Mouse (Mus musculus) limb, embryonic 11.5 days (tissue): ENCODE results near the gene Tmem62. TPM values are rescaled to one million over a fixed set of nuclear protein-coding genes. Genes with fewer than 3 reads are reported as not detected.
"Not testable (repeated sequence)": the region's sequence is repeated elsewhere in the genome, so short reads cannot be mapped to it uniquely, and the experiment has no call there.

Source experiments
- ATAC-seq: fragments of 200-750 bp; cut with Nextera tagmentation; 2 replicates; pipeline ENCODE4 v1.8.0; 2017; ENCODE audit warnings: low read depth; ENCODE audit not compliant: insufficient number of reproducible peaks, low FRiP score, low TSS enrichment
- DNase-seq: peaks from one replicate; pipeline ENCODE4 v3.0.0-alpha.2; 2015; ENCODE audit warnings: low spot score
- H3K27ac ChIP-seq: fragments of 300-500 bp; sonication (generic); replicated peaks from 2 replicates; pipeline ENCODE4 v1.5.1; 2014; ENCODE audit warnings: low read depth, mild to moderate bottlenecking, low read length
- H3K27me3 ChIP-seq: fragments of 300-500 bp; sonication (generic); 2 replicates; pipeline ENCODE4 v1.6.1; 2014; ENCODE audit warnings: mild to moderate bottlenecking, low read length, mixed read lengths; ENCODE audit not compliant: control insufficient read depth, insufficient read depth
- H3K36me3 ChIP-seq: fragments of 300-500 bp; sonication (generic); 2 replicates; pipeline ENCODE4 v1.6.1; 2014; ENCODE audit warnings: mild to moderate bottlenecking, low read length, moderate library complexity, mixed read lengths; ENCODE audit not compliant: control insufficient read depth, insufficient read depth
- H3K4me1 ChIP-seq: fragments of 300-500 bp; sonication (generic); 2 replicates; pipeline ENCODE4 v1.6.1; 2014; ENCODE audit warnings: low read length, mixed read lengths; ENCODE audit not compliant: control insufficient read depth, insufficient read depth
- H3K4me2 ChIP-seq: fragments of 300-500 bp; sonication (generic); 2 replicates; pipeline ENCODE4 v1.6.1; 2014; ENCODE audit warnings: low read depth, mild to moderate bottlenecking, moderate library complexity; ENCODE audit not compliant: severe bottlenecking
- H3K4me3 ChIP-seq: fragments of 300-500 bp; sonication (generic); 2 replicates; pipeline ENCODE4 v1.5.1; 2014; ENCODE audit warnings: low read depth, low read length
- H3K9ac ChIP-seq: fragments of 300-500 bp; sonication (generic); 2 replicates; pipeline ENCODE4 v1.6.1; 2014; ENCODE audit warnings: mild to moderate bottlenecking, low read length
- H3K9me3 ChIP-seq: fragments of 300-500 bp; sonication (generic); 2 replicates; pipeline ENCODE4 v1.6.1; 2016; ENCODE audit warnings: low read length; ENCODE audit not compliant: control insufficient read depth
- WGBS: fragments of 180-500 bp; shearing (Covaris S2); extraction: QIAGEN DNeasy Blood & Tissue Kit; methylation state at CpG from one replicate; pipeline ENCODE4 v1.1.7; 2014; 5-methylcytosine and 5-hydroxymethylcytosine counted together
- polyA plus RNA-seq: library from polyadenylated mRNA; unstranded; fragments of >200 nt; fragmentation: Nextera tagmentation; extraction: Ambion mirVana; gene quantifications from 2 replicates; pipeline ENCODE4 v1.2.1, GENCODE M21; 2014

Gene Tmem62
- polyA plus RNA-seq, 1 experiment from 2014 or later = 0.93 TPM

DNA sequence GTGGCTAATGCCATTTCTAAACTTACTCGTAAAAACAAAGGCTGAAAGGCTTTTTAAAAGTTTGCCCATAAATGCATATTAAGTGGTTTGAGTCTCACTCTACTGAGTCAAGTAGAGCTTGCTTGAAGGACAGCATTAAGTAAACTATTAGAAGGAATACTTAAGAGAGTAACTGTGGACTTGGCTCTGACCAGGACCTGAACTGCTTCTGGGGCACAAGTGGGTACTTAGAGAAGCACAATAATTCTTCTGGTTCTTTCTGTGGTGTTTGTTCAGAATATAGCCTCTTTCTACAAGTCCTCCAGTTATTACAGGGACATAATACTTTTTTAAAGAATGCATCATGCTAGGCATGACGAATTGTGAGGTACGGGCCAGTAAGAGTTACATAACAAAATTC is 11.3 kb upstream of the Tmem62 start:
- DNase-seq (no peak), ATAC-seq (no peak)
- Histone ChIP-seq H3K4me1 (no peaks in the 10 kb centered on the region), H3K9ac (no peak overlapping the region), H3K36me3 (no peaks in the 10 kb centered on the region), H3K27ac (no peak overlapping the region), H3K27me3 (no peaks in the 10 kb centered on the region), H3K9me3 (no peaks in the 10 kb centered on the region), H3K4me3 (no peak overlapping the region), H3K4me2 (no peak overlapping the region)
- WGBS = 92% methylated on average over 3 of the region's 3 CpGs

DNA sequence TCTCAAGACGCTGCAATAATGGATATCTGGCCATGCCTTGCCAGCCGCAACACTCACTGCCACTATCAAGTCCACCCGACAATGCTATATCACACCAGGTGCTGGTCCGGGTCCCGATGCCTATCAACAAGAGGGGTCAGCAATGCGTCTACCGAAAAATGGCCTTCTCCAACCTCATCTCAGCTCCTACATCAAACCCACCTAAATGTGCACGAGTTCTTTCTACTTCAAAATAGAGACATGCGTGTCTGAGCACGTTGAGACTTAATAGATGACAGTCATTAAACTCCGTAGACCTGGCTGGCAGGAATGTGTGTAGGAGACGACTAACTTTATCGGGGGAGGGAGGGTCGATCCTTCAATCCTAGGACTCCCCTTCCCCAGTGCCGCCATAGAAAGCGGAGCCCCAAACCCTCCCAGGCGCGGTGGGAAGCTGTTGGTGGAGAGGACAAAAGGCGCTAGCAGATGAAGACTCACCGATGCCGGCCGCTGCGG is 6.7 kb upstream of the Tmem62 start:
- Histone ChIP-seq H3K4me1 (no peaks in the 10 kb centered on the region), H3K27me3 (no peaks in the 10 kb centered on the region), H3K9ac (peak overlapping the region; percentile 90), H3K36me3 (no peaks in the 10 kb centered on the region), H3K4me3 (peak overlapping the region; percentile 89), H3K27ac (peak overlapping the region; percentile 56), H3K4me2 (peak overlapping the region; percentile 58), H3K9me3 (no peaks in the 10 kb centered on the region)
- DNase-seq = no peak
- no peak for ATAC-seq
- WGBS = 2% methylated on average over 23 of the region's 23 CpGs

DNA sequence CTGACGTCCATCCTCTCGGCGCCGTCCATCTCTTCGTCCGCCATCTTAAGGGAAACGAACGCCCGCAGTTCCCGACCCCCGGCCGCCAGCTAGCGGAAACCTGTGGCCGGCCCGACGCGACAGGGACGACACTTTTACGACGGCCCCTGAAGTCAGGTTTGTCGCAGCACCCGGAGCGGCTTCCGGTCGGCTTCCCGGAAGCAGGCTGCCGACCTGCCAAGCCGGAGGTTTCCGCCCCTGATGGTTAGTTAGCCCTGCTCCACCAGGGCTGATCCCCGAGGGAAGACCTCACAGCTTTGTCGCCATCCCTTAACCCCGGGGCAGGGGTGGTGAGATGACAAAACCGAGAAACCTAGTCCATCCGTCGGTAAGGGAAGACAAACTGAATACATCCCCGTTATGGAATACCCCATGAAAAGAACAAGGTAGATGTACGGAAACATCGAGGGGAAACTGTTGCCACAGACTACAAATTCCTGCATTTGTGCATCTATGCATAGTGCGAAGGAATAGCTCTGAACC is 6.2 kb upstream of the Tmem62 start, which contains the start of gene Ubr1:
Gene Ubr1 (minus strand): TSS at position 157 of the 522 bp plus-strand sequence.
- H3K9ac ChIP-seq = peak within 1 kb of the TSS; percentile 90
- DNase-seq (peak; percentile 90), ATAC-seq (peak; percentile 84)
- no peaks in the 10 kb centered on the region for H3K36me3 ChIP-seq
- no peaks in the 10 kb centered on the region for H3K9me3 ChIP-seq
- peak within 1 kb of the TSS; percentile 89 for H3K4me3 ChIP-seq
- H3K4me1 ChIP-seq = no peaks in the 10 kb centered on the region
- peak within 1 kb of the TSS; percentile 58 for H3K4me2 ChIP-seq
- WGBS = under 1% methylated on average over 39 of the region's 39 CpGs
- no peaks in the 10 kb centered on the region for H3K27me3 ChIP-seq
- peak within 1 kb of the TSS; percentile 56 for H3K27ac ChIP-seq

GRCm38 (mm10) chr2:120971766-120972165 is 5.1 kb upstream of the Tmem62 start:
- H3K27ac ChIP-seq = no peak overlapping the region
- DNase-seq = no peak
- WGBS = 94% methylated on average over 4 of the region's 4 CpGs

GRCm38 (mm10) chr2:120972257-120972656 is 4.6 kb upstream of the Tmem62 start:
- not testable (repeated sequence) for DNase-seq, H3K9ac ChIP-seq, H3K36me3 ChIP-seq, H3K4me3 ChIP-seq, H3K27me3 ChIP-seq, ATAC-seq, H3K9me3 ChIP-seq, H3K4me1 ChIP-seq, H3K27ac ChIP-seq, H3K4me2 ChIP-seq
- 93% methylated on average over 8 of the region's 8 CpGs for WGBS

More at GRCm38 (mm10) chr2:120971766-120972165, 5.1 kb upstream of the Tmem62 start:
- Histone ChIP-seq H3K36me3 (no peaks in the 10 kb centered on the region), H3K9ac (no peak overlapping the region), H3K9me3 (no peaks in the 10 kb centered on the region), H3K4me2 (no peak overlapping the region), H3K4me1 (no peaks in the 10 kb centered on the region), H3K27me3 (no peaks in the 10 kb centered on the region), H3K4me3 (no peak overlapping the region)
- ATAC-seq = no peak

DNA sequence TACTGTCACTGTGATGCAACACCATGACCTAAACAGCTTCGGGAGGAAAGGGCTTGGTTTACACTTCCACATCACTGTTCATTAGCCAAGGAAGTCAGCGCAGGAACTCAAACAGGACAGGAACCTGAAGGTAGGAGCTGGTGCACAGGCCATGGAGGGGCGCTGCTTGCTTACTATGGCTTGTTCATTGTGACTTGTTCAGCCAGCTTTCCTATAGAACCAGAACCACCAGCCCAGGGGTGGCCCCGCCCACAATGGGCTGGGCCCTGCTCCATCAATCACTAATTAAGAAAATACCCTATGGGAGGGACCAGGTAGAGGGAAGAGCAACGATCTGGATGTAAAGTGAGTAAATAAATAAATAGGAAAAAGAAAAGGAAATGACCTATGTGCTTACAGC is 3.9 kb upstream of the Tmem62 start:
- DNase-seq (peak; percentile 22), ATAC-seq (no peak)
- Histone ChIP-seq H3K27ac (no peak overlapping the region), H3K27me3 (0 out of 2 replicates have a peak, but pooled peaks cover 1% of the 10 kb centered on the region), H3K4me1 (no peaks in the 10 kb centered on the region), H3K36me3 (no peaks in the 10 kb centered on the region), H3K4me3 (no peak overlapping the region), H3K9ac (no peak overlapping the region), H3K9me3 (no peaks in the 10 kb centered on the region), H3K4me2 (peak overlapping the region; percentile 5; the same call in 1 of the 2 replicates)
- 16% methylated on average over 5 of the region's 5 CpGs for WGBS

GRCm38 (mm10) chr2:120976308-120976707 is 509 bp upstream of the Tmem62 start:
- no peak for ATAC-seq
- Histone ChIP-seq H3K4me3 (no peak overlapping the region), H3K27ac (no peak overlapping the region), H3K4me1 (no peaks in the 10 kb centered on the region), H3K4me2 (no peak overlapping the region), H3K27me3 (0 out of 2 replicates have a peak, but pooled peaks cover 3% of the 10 kb centered on the region), H3K9ac (no peak overlapping the region), H3K36me3 (no peaks in the 10 kb centered on the region), H3K9me3 (no peaks in the 10 kb centered on the region)
- DNase-seq = no peak
- WGBS = 41% methylated on average over 4 of the region's 4 CpGs

DNA sequence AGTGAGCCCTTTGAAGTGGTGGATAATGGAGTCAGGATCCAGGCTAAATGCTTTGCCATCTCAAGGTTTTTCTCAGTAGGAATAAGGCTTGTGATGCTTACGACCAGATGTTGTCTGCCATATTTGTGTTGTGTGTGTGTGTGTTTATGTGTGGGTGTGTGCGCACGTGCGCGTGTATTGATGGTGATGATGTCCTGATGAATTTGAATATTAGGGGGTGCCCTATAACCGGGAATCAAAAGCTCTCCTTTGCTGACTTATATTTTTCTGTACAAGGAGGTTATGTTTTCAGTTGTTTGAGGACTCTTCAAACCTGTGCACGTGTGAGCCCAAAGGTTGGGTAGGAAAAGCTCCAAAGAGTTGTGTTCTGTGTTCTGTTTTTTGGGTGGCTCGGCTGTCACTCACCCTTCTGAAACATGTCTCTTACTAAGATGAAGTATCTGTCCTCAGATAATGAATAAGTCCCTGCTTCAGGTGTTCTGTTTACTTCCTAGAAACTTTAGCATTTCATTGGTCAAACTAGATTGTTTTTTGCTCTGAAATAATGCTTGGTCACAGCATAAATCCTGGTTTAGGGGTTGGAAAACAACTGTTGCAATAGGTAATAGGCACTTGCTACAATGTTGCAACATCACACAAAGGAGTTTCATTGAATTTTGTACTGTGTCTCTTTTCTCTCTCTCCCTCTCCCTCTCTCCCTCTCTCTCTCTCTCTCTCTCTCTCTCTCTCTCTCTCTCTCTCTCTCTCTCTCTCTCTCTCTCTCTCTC is 1.3 kb downstream of the Tmem62 start:
- 83% methylated on average over 8 of the region's 8 CpGs for WGBS
- H3K27me3 ChIP-seq = 0 out of 2 replicates have a peak, but pooled peaks cover 3% of the 10 kb centered on the region
- no peaks in the 10 kb centered on the region for H3K36me3 ChIP-seq
- no peak overlapping the region for H3K27ac ChIP-seq
- DNase-seq (no peak), ATAC-seq (0 out of 2 replicates have a peak, but pooled peaks have one; percentile 21)
- no peaks in the 10 kb centered on the region for H3K4me1 ChIP-seq
- no peaks in the 10 kb centered on the region for H3K9me3 ChIP-seq
- peak overlapping the region; percentile 69; the same call in 1 of the 2 replicates for H3K4me3 ChIP-seq
- H3K9ac ChIP-seq = no peak overlapping the region
- H3K4me2 ChIP-seq = peak overlapping the region; percentile 99
